Mouse (Mus musculus): ENCODE data around the gene Zfp213.
A peak's percentile ranks its signal among the peaks of the same experiment; 100 is the strongest.
"Not testable (repeated sequence)": the region's sequence is repeated elsewhere in the genome, so short reads cannot be mapped to it uniquely, and the experiment has no call there.

Gene Zfp213

GRCm38 (mm10) chr17:23543325-23543724, 20.7 kb downstream of the Zfp213 start:
- peak; percentile 32 for DNase-seq

DNA sequence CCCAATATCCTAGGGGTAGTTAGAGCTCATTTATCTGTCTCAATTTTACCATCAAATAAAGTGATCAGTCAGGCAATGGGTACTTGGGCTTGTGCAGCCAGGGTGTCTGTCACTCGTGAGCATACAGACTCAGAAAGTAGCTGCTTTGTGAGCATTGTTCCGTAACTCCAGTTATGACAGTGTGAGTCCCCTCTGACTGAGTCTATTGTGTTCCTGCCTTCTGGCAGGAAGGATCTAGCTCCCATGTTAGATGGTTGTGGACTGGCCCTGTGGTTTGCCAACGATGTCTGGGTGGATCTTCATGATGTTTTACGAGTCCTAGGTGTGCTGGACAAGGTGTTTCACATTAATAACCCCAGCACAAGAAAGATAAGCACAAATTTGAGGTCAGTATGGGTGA, 21.2 kb downstream of the Zfp213 start:
- no peak for DNase-seq

- DNase-seq: no peak
These were observed 21.9 kb downstream of the Zfp213 start for GRCm38 (mm10) chr17:23542004-23542720.

DNA sequence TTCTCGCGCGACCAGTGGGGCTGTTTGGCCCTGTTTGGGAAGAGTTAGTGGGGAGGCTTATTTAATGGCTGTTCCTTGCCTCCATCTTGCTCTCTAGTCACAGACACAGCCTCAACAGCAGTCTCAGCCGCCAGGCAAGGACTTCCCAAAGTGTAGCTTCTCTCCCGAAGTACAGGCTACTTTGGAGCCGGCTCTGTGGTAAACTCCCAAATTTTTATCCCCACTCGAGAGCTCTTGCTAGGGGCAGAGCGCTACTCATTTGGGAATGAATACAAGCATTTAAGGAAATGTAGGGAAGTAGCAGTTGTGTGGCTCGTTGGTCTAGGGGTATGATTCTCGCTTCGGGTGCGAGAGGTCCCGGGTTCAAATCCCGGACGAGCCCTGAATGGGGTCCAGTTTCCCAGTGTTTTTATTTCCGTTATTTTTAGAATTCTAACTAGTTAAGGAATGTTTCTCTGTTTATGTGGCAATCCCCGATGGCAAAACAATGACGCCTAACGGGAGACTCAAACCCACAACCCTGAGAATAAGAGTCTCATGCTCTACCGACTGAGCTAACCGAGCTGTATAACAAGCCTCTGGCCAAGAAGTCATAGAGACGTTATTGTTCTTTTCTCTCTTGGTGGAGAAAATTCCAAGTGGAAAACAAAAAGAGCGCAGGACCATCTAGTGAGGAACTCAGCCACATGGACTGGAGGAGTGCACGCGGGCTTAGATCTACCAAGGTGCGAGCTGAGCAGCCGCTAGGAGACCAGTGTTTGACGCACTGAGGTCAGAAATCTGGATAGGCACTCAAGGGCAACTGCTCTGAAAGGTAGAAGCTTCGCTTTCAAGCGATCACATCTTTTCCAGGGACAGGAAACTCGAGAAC, 23.2 kb downstream of the Zfp213 start:
- no peak for DNase-seq

DNA sequence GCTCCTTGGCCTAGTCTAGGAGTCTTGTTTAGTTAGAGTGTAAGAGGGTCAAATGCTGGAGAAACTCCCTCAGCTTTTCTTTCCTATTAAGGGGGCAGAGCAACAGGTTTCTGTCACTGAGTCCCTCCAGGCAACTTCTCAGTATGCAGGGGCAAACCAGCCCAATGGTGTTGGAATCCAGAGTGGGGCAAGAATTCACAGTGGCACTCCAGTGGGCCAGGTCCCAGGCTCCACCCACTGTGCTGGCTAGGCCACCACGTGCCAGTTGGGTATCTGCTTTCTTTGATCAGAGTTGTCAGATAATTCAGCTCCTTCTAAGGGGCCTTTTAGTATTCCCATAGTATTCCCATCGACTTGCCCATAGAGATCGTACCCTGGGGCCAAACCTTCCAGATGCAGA, 23.9 kb downstream of the Zfp213 start:
- no peak for DNase-seq

DNA sequence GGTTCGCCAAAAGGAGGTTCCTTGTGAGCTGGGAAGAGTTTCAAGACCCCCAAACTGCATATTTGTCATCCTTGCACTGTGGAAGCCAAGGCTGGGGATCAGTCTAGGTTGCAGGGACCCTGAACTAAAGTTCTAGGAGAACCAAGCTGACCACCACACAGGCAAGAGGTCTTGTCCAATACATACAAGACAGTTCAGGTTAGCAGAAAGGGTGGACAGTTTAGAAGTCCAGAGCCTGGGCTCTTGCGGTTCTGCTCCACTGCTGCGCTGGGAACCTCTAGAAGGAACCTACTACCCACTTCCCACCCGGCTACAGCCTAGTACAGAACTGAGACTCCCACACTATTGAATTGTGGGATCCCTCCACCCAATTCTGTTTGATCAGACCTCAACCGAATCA, 24.4 kb downstream of the Zfp213 start:
- no peak for DNase-seq

DNA sequence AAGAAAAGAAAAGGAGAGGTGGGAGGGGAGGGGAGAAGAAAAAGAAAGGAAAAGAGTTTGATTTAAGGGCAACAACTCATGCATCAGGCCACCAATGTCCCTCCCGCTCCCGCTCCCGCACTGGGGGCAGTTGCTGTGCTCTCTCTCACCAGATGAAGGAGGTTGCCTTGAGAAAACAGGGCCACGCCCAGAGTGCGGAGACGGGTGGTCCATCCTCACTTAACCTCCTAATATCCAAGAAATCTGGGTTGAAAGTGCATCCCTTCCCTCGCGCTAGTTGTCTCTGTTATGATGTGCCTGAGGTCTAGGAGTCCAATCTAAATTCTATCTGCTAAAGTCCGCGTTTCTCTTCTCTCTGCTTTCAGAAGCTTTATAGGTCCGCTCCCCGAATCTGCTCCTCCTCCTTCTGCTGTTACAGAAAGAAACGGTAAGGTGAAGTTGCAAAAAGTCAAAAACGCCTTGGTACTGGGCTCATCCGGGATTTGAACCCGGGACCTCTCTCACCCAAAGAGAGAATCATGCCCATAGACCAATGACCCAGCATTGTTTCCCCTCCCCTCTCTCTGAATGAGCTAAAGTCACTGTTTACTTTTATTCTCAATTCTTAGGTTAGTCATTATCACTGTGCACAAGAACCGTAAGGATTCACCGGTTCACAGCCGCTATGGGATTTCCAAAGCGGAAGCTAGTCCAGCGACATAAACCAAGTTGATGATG, 25.6 kb downstream of the Zfp213 start:
- DNase-seq: no peak

DNA sequence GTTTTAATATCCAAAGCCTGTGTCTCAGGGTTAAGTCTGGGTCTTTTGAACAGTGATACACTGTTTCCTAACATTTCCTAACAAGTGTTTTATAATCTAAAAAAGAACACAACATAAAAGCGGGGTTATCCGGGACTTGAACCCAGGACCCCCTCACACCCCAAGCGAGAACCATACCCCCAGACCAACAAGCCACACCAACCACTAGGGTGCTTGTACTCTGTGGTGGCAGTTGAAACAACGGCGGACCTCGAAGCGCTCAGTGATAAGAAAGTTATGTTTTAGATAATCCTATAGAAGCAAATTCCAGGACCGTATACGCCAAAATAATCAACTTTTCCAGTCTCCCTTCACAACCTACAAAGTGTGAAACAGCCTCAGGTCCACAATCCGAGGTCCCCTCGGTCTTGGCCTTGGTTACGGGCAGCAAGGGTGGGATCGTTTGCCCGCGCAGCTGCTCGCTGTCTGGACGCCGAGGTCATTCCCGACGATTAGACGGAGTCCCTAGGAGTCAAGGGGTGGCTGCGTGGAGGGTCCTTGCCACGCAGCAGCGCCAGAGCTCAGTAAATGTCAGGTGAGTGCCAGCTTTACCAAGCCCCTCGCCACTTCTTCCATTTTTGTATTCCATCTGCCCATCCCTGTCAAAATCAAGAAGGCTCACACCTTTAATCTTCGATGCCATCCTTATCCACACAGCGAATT, 26.3 kb downstream of the Zfp213 start:
- no peak for DNase-seq

GRCm38 (mm10) chr17:23535046-23535788, 28.8 kb downstream of the Zfp213 start:
- not testable (repeated sequence) for DNase-seq

GRCm38 (mm10) chr17:23533591-23534490, 30.2 kb downstream of the Zfp213 start:
- not testable (repeated sequence) for DNase-seq

- DNase-seq: not testable (repeated sequence)
These were observed 32.6 kb downstream of the Zfp213 start for GRCm38 (mm10) chr17:23531408-23531807.

- not testable (repeated sequence) for DNase-seq
These were observed 40.9 kb downstream of the Zfp213 start for GRCm38 (mm10) chr17:23522941-23523732.

- DNase-seq: no peak
These were observed 45.2 kb downstream of the Zfp213 start for GRCm38 (mm10) chr17:23518701-23519423.

All from kidney, postnatal 14 days (tissue).